Mouse (Mus musculus): ENCODE data around the gene Dlx6. TPM values are rescaled to one million over a fixed set of nuclear protein-coding genes. Genes with fewer than 3 reads are reported as not detected.

Gene Dlx6
- total and polyA plus RNA-seq, 2 experiments: not detected

DNA sequence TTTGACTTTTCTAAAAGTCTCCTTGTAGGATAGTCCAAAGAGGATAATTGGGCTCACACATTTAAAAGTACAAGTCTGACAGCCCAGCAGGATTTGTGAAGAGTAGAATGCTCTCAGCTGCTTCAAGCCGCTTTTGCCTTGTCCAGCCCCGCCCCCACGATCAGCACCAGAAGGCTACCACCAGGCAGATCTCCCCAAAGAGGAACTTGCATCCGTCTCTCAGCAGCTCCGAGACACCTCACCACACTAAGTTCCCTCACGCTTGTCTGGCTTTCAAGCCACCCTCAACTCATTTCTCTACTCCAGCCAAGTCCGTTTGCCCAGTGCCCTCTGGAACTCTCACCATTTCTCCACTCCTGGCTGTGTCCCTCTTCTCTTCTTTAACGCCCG is 52.4 kb downstream of the Dlx6 start:
- Histone ChIP-seq H3K27me3 (ENCODE audit: control insufficient read depth, insufficient read depth, low read length) (no peaks in the 10 kb centered on the region), H3K9ac (ENCODE audit: low read depth, low read length) (no peak overlapping the region), H3K36me3 (ENCODE audit: control insufficient read depth, insufficient read depth, low read length) (no peaks in the 10 kb centered on the region), H3K27ac (replicated peaks; ENCODE audit: insufficient read depth, low read depth, low read length) (no peak overlapping the region), H3K4me1 (ENCODE audit: control insufficient read depth, insufficient read depth, low read length) (no peaks in the 10 kb centered on the region), H3K79me2 (ENCODE audit: control insufficient read depth, insufficient read depth, low read length) (no peaks in the 10 kb centered on the region), H3K4me3 (ENCODE audit: insufficient read depth, low read depth, low read length) (no peak overlapping the region)
- no peak for DNase-seq (ENCODE audit: extremely low read depth, low read depth, low spot score)
- 58% methylated on average over 9 of the region's 9 CpGs for WGBS
- TF ChIP-seq CTCF (IDR thresholded peaks at IDR 0.05; ENCODE audit: low read depth, low read length) (no peak), POLR2A (IDR thresholded peaks at IDR 0.05; ENCODE audit: extremely low read depth, insufficient read depth, low read length) (no peak)

- DNase-seq (ENCODE audit: extremely low read depth, low read depth, low spot score): no peak
- Histone ChIP-seq H3K4me3 (ENCODE audit: insufficient read depth, low read depth, low read length) (no peak overlapping the region), H3K27me3 (ENCODE audit: control insufficient read depth, insufficient read depth, low read length) (no peaks in the 10 kb centered on the region), H3K36me3 (ENCODE audit: control insufficient read depth, insufficient read depth, low read length) (no peaks in the 10 kb centered on the region), H3K4me1 (ENCODE audit: control insufficient read depth, insufficient read depth, low read length) (no peaks in the 10 kb centered on the region), H3K9ac (ENCODE audit: low read depth, low read length) (no peak overlapping the region), H3K27ac (replicated peaks; ENCODE audit: insufficient read depth, low read depth, low read length) (no peak overlapping the region), H3K79me2 (ENCODE audit: control insufficient read depth, insufficient read depth, low read length) (no peaks in the 10 kb centered on the region)
- TF ChIP-seq CTCF (IDR thresholded peaks at IDR 0.05; ENCODE audit: low read depth, low read length) (no peak), POLR2A (IDR thresholded peaks at IDR 0.05; ENCODE audit: extremely low read depth, insufficient read depth, low read length) (no peak)
- 82% methylated on average over 4 of the region's 4 CpGs for WGBS
These were observed 54.2 kb downstream of the Dlx6 start for GRCm38 (mm10) chr6:6917334-6917733.

Other genes starting within 250 kb of the Dlx6 start
- gene Dlx5, start 18.8 kb downstream of the Dlx6 start, total RNA-seq (2014; rRNA removed): not detected in 2 replicates
- not detected in 2 replicates for gene Dlx5, start 18.8 kb downstream of the Dlx6 start, polyA plus RNA-seq (2012; rRNA removed)
- 4.1 and 5.0 TPM in 2 replicates for gene Sdhaf3, start 92.7 kb downstream of the Dlx6 start, total RNA-seq (2014; rRNA removed)
- gene Sdhaf3, start 92.7 kb downstream of the Dlx6 start, polyA plus RNA-seq (2012; rRNA removed): 0.66 and 0.78 TPM in 2 replicates

All from liver, adult 2 months (tissue).